ENCODE assay signal across 19 mouse cellular contexts in genomic region chr1:20836551-20837125, GRCm38 (mm10). TPM values are rescaled to one million over a fixed set of nuclear protein-coding genes. Genes with fewer than 3 reads are reported as not detected.
"Had no signal": no experiment of that assay in that cellular context is flagged by ENCODE, and none has a peak within 500 bp of the region (broad histone marks: within the 10 kb centered on the region; RNA-seq: fewer than 3 reads in every experiment).

No protein-coding gene starts in this region.

- H3K27ac ChIP-seq: kidney, postnatal 0 days; limb, embryonic 15.5 days; liver, embryonic 12.5 days had no signal

- H3K27me3 ChIP-seq: limb, embryonic 15.5 days; liver, embryonic 12.5 days had no signal

- H3K4me1 ChIP-seq: limb, embryonic 15.5 days had no signal

- H3K4me3 ChIP-seq: limb, embryonic 15.5 days; liver, embryonic 12.5 days; myocyte had no signal

- H3K9me3 ChIP-seq: limb, embryonic 15.5 days; liver, embryonic 12.5 days had no signal

- H3K36me3 ChIP-seq: limb, embryonic 15.5 days; liver, embryonic 12.5 days had no signal

- DNase-seq: kidney, adult 9 months; kidney, postnatal 36 days; layer of hippocampus, adult 9-11 months; layer of hippocampus, postnatal 36 days; midbrain, embryonic 14.5 days; spleen, adult 18-20 months; thymus, adult 18-20 months; thymus, postnatal 14 days had no signal

RNA-seq across cellular contexts. Expression of gene Il17f, which starts 46.2 kb away (rescaled TPM):
- total RNA-seq: layer of hippocampus, postnatal 36 days; left cerebral cortex, postnatal 25 days; megakaryocyte-erythroid progenitor cell, adult 5-6 weeks; neutrophil, adult 5-6 weeks had no signal
- polyA plus RNA-seq: intestine, postnatal 0 days; kidney, postnatal 0 days; limb, embryonic 11.5 days; liver, embryonic 16.5 days; midbrain, embryonic 14.5 days; myocyte; stomach, embryonic 14.5 days had no signal
